Mouse (Mus musculus): ENCODE results near the gene Dnaaf1.

The Dnaaf1 gene

GRCm38 (mm10) chr8:119572411-119572810, 2.6 kb upstream of the Dnaaf1 start:
- no peak for DNase-seq (ENCODE audit: low read depth)

DNA sequence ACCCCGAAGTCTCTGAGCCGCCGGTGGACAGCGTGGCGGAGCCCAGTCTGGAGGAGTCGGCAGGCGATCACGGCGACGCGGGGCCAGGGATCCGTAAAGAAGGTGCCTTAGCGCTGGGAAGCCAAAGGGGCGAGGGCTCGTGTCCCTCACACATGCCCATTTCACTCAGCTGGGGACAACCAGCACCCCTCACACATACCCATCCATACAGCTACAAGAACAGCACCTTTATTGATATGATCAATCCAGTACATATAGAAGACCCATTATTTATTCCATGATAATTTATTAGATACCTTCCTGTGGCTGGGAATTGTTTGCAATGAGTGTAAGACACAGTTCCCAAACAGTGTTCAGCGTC, 311 bp downstream of the Dnaaf1 start:
- DNase-seq (ENCODE audit: low read depth): no peak

DNA sequence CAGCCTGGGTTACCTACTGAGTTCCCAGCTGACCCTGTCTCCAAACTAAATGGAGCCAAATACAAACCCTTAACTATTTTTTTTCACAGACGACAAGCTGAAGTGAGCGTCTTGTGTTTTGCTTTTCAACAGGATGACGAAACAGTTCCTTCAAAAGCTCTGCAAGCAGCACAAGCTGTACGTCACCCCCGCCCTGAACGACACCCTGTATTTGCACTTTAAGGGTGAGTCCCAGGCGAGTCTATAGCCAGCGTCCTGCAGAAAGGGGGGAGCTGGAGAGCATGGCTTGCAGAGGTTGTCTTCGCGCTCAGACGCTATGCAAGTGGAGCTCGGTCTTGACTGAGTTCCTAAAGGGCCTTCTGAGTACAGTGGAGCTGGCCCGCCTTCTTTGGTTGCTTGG, 4.1 kb downstream of the Dnaaf1 start:
- DNase-seq (ENCODE audit: low read depth): no peak

DNA sequence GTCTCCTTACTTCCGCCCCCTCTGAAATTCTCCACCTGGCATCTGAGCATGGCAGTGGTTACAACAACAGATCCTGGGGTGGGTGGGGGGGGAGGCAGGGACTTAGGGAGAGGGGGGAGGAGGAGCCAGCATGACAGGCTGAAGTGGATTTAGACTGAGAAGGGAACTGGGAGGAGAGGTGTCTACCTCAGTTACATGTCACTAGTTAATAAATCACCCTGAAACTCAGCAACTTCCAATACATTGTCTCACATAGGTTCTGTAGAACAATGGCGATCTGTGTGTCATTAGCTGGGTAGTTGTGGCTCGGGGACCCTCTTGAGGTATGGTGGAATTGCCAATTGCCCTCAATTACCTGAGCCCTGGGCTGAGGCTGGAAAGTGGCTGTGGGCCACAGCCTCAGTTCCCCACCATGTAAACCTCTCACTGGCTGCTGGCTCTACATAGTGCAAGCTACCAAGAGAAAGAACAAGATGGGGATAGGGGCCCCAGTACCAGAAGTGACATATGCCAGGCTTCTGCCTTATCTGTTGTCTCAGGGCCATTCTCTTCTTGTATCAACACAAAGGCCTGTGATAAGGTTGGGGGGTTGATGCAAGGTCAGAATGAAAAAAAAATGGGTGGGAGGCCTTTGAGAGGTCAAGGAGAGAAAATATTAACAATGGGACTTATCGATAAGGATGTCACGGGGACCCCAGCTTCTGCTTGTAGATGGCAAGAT, 5.6 kb downstream of the Dnaaf1 start:
- no peak for DNase-seq (ENCODE audit: low read depth)

DNA sequence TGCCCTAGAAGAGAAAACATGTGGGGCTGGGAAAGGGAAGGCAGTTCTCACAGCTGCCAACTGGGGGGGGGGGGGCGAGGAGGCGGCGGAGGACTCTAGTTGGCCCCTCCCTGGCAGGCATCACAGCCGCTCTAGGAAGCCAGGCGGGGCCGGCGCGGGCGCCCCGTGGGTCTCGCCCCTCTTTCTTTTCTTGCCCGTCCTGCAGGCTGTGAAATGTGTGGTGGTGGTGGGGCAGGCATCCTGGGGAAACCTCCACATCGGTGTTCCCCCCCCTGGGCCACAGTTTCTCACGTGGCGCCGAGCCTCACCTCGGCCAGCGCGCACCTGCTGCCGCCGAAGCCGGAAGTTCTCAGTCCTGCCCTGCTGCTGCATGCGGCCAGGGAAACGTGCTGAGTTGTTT, 10.9 kb downstream of the Dnaaf1 start:
- no peak for DNase-seq (ENCODE audit: low read depth)

DNA sequence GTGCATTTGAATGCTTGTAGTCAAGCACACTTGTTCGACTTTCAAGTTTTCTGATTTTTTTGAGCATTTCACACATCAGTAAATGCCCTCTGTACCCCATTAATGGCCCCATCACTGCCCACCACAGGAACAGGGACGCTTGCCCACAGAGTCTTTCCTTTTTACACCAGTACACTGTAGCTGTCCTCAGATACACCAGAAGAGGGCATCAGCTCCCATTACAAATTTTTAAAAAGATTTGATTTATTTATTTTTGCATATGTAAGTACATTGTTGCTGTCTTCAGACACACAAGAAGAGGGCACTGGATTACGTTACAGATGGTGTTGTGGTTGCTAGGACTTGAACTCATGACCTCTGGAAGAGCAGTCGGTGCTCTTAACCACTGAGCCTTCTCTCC, 13.3 kb downstream of the Dnaaf1 start:
- no peak for DNase-seq (ENCODE audit: low read depth)

DNA sequence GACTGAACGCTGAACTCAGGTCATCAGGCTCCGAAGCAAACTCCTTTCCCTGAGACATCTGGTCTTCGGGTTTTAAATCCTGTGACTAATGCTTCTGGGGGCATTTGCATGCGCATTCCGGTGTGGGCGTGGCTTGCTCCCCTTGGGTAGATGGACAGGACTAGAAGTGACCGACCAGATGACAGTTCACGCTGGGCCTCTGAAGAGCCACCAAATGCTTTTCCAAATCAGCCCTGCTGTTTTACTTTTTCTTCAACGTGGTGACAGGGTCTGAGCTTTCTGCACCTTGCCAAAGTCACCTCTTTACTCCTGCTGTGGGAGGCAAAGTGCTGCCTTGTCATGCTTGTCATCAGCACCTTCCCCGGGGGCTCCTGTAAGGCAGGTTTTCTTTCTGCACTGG, 13.8 kb downstream of the Dnaaf1 start:
- no peak for DNase-seq (ENCODE audit: low read depth)

DNA sequence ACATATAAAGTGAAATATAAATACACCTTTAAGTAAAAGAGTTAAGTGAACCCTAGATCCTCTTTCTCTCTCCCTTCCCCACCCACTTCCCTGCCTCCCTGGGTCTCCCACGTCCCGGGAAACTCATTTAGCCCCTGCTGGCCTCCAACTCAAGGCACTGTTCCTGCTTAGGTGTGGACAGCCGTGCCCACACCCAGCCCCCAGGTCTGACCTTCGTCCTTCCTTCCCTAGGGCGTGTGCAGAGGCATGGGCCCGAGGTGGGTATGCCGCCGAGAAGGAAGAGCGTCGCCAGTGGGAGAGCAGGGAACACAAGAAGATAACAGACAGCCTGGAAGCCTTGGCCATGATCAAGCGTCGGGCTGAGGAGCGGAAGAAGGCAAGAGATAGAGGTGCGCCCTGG, 15.3 kb downstream of the Dnaaf1 start:
- DNase-seq (ENCODE audit: low read depth): no peak

DNA sequence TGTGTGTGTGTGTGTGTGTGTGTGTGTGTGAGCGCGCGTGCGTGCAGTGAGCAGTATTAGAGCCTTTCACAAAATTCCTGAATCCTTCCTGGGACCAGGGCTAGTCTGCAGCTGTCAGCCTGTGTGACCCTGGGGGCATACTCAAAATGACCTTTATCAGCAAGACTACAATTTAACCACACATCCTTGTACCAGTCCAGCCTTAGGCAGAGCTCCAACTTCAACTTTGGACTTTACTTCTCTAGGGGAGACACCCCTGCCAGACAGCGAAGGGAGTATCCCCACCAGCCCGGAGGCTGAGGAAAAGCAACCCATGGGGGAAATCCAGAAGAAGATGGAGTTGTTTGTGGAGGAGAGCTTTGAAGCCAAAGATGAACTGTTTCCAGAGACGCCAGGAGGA, 16.4 kb downstream of the Dnaaf1 start:
- no peak for DNase-seq (ENCODE audit: low read depth)

DNA sequence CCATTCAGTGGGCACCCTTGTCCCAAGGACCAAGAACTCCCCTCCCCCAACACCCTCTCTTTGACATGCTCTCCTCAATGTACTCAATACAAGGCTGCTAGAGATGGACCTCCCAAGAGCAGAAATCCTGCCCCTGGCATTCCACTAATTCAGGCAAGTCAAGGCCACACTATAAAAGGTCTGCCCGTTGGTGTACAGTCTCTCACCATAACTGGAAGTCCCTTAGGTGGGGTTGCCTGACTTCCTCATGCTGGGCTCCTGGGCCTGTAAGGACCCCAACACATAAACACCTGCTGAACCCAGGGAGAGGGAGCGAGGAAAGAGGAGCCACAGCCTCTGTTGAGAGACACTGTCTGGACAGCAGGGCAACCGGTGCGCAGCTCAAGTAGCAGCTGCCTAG, 28.7 kb downstream of the Dnaaf1 start:
- no peak for DNase-seq (ENCODE audit: low read depth)

DNA sequence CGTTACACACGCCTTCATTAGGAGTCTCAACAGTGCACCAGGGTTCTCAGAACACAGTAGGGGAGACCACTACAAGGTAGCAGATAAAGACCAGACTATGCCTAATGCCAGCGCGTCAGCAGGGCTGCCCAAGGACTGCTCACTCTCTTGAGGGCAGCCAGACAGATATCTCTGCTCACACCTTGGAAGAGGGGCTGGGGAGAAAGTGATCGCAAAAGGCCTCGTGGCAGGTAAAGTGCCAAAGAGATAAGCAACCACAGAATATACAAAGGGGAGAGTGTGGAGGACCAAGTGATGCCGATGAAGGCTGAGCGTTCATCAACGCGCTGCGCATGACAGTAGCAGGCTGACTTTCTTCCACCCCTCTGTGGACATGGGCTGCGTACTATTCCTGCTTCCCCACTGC, 29.4 kb downstream of the Dnaaf1 start:
- no peak for DNase-seq (ENCODE audit: low read depth)

- peak; percentile 94 for DNase-seq (ENCODE audit: low read depth)
These were observed 30.0 kb downstream of the Dnaaf1 start, which contains the start of gene Taf1c for GRCm38 (mm10) chr8:119604996-119605395. Taf1c (minus strand) TSS chr8:119605222.

- DNase-seq (ENCODE audit: low read depth): peak; percentile 68
These were observed 31.2 kb downstream of the Dnaaf1 start for GRCm38 (mm10) chr8:119606224-119606623.

GRCm38 (mm10) chr8:119612471-119612870, 37.4 kb downstream of the Dnaaf1 start, which contains the start of gene Adad2:
Adad2 (plus strand) TSS chr8:119612747.
- DNase-seq (ENCODE audit: low read depth): no peak

- no peak for DNase-seq (ENCODE audit: low read depth)
These were observed 40.1 kb downstream of the Dnaaf1 start for GRCm38 (mm10) chr8:119615096-119615495.

GRCm38 (mm10) chr8:119616358-119616757, 41.3 kb downstream of the Dnaaf1 start:
- DNase-seq (ENCODE audit: low read depth): no peak

DNA sequence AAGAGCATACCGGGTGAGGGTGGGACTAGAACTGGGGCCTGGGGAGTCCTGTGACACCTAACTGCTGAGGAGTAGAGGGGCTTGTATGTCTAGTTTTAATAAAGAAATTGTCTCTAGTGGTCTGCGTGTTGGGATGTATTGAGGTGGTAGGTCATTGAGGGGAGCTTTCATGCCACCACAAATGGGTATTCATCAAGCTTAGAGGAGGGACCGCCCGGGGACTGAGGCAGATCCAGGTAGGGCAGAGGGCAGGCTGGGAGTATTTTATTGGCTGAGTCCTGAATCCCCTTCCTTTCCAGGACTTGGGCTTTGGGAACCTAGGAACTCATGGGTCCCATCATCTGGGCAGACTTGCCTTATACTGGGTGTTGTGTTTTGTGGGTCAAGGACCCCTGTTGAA, 41.8 kb downstream of the Dnaaf1 start:
- no peak for DNase-seq (ENCODE audit: low read depth)

GRCm38 (mm10) chr8:119617586-119617985, 42.6 kb downstream of the Dnaaf1 start:
- no peak for DNase-seq (ENCODE audit: low read depth)

- DNase-seq (ENCODE audit: low read depth): no peak
These were observed 43.9 kb downstream of the Dnaaf1 start for GRCm38 (mm10) chr8:119618887-119619286.

GRCm38 (mm10) chr8:119620116-119620840, 45.2 kb downstream of the Dnaaf1 start:
- no peak for DNase-seq (ENCODE audit: low read depth)

DNA sequence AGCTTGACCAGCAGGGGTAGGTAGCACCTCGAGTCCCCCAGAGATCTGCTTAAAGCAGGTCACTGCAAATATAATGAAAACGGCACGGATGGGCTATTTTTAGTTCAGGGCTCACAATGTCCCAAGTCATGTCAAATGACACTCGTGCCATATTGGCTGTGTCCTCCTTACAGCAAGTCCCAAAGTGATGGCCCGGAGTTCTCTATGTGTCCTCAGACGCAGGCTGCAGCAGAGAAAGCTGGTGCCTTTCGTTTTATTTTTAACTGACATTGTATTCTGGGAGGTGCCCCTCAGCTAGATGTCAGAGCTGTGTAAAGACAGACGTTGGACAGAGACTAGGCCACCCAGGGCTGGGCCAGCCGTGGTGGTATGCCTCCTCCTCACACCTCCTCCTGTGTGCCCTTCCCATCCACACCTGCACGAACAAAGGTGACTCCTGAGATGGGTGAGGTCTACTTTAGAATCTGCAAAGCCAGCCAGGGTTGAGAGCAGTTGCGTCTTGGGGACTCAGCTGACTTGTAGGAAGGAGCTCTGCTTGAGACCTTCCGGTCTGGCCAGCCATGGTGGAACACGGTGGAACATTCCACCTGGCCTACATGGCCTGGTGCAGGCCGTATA, 45.9 kb downstream of the Dnaaf1 start:
- DNase-seq (ENCODE audit: low read depth): no peak

- DNase-seq (ENCODE audit: low read depth): no peak
These were observed 47.5 kb downstream of the Dnaaf1 start for GRCm38 (mm10) chr8:119622555-119622954.

GRCm38 (mm10) chr8:119623061-119623460, 48.0 kb downstream of the Dnaaf1 start:
- no peak for DNase-seq (ENCODE audit: low read depth)

Measured in 416B (cell line).